Mouse (Mus musculus) megakaryocyte, embryonic 14.5 days (primary cell): ENCODE measurements around the gene Hdac7.

ENCODE experiments used
- FLI1 ChIP-seq: IDR thresholded peaks from 2 replicates; pipeline ENCODE4 v1.6.1; 2012; ENCODE audit warnings: low read length, inconsistent platforms, mixed read lengths
- GATA1 ChIP-seq: IDR thresholded peaks from 3 replicates; pipeline ENCODE4 v1.6.1; 2012; ENCODE audit warnings: mixed read lengths, low read length, inconsistent platforms, borderline replicate concordance

- TF ChIP-seq GATA1: no peak
- no peak for TF ChIP-seq FLI1
These were observed 3.6 kb upstream of the Hdac7 start for GRCm38 (mm10) chr15:97847866-97848265.
